Mouse (Mus musculus): ENCODE data around the gene Birc6. TPM values are rescaled to one million over a fixed set of nuclear protein-coding genes. Genes with fewer than 3 reads are reported as not detected.

The Birc6 gene
- polyA plus RNA-seq, 1 experiment: 103 TPM

- Histone ChIP-seq H3K36me3 (ENCODE audit: control insufficient read depth, insufficient read depth, low read length) (peaks cover 33% of the 10 kb centered on the region), H3K27ac (ENCODE audit: insufficient read depth, low read length) (no peak overlapping the region), H3K27me3 (ENCODE audit: control insufficient read depth, insufficient read depth, low read length) (no peaks in the 10 kb centered on the region), H3K4me1 (ENCODE audit: control insufficient read depth, insufficient read depth, insufficient read length) (no peaks in the 10 kb centered on the region), H3K4me3 (ENCODE audit: extremely low read depth, insufficient read depth, insufficient read length) (no peak overlapping the region)
- no peak for DNase-seq (ENCODE audit: low read depth in 1 of 2, low spot score in 2 of 2)
- TF ChIP-seq CTCF (IDR thresholded peaks at IDR 0.05; ENCODE audit: extremely low read depth, insufficient read depth, insufficient read length, insufficient replicate concordance): no peak
- no peak for TF ChIP-seq POLR2A (IDR thresholded peaks at IDR 0.05; ENCODE audit: low read depth, low read length)
- WGBS: 98% methylated on average over 3 of the region's 3 CpGs
These were observed 130.3 kb downstream of the Birc6 start for GRCm38 (mm10) chr17:74658362-74658761.

- Histone ChIP-seq H3K4me3 (ENCODE audit: extremely low read depth, insufficient read depth, insufficient read length) (no peak overlapping the region), H3K27me3 (ENCODE audit: control insufficient read depth, insufficient read depth, low read length) (no peaks in the 10 kb centered on the region), H3K27ac (ENCODE audit: insufficient read depth, low read length) (no peak overlapping the region), H3K4me1 (ENCODE audit: control insufficient read depth, insufficient read depth, insufficient read length) (no peaks in the 10 kb centered on the region), H3K36me3 (ENCODE audit: control insufficient read depth, insufficient read depth, low read length) (peaks cover 27% of the 10 kb centered on the region)
- WGBS: 40% methylated on average over 1 of the region's 1 CpGs
- DNase-seq (ENCODE audit: low read depth in 1 of 2, low spot score in 2 of 2): no peak
- TF ChIP-seq CTCF (IDR thresholded peaks at IDR 0.05; ENCODE audit: extremely low read depth, insufficient read depth, insufficient read length, insufficient replicate concordance) (no peak), POLR2A (IDR thresholded peaks at IDR 0.05; ENCODE audit: low read depth, low read length) (no peak)
These were observed 139.9 kb downstream of the Birc6 start for GRCm38 (mm10) chr17:74668010-74668409.

- H3K27me3 ChIP-seq (ENCODE audit: control insufficient read depth, insufficient read depth, low read length): no peaks in the 10 kb centered on the region
- H3K4me1 ChIP-seq (ENCODE audit: control insufficient read depth, insufficient read depth, insufficient read length): no peaks in the 10 kb centered on the region
- no peak overlapping the region for H3K4me3 ChIP-seq (ENCODE audit: extremely low read depth, insufficient read depth, insufficient read length)
- TF ChIP-seq POLR2A (IDR thresholded peaks at IDR 0.05; ENCODE audit: low read depth, low read length): no peak
- TF ChIP-seq CTCF (IDR thresholded peaks at IDR 0.05; ENCODE audit: extremely low read depth, insufficient read depth, insufficient read length, insufficient replicate concordance): no peak
- 96% methylated on average over 13 of the region's 13 CpGs for WGBS
- DNase-seq (ENCODE audit: low read depth in 1 of 2, low spot score in 2 of 2): no peak
- H3K36me3 ChIP-seq (ENCODE audit: control insufficient read depth, insufficient read depth, low read length): peaks cover 26% of the 10 kb centered on the region
- no peak overlapping the region for H3K27ac ChIP-seq (ENCODE audit: insufficient read depth, low read length)
These were observed 141.9 kb downstream of the Birc6 start for GRCm38 (mm10) chr17:74670031-74670430.

GRCm38 (mm10) chr17:74672446-74672845 lies 144.4 kb downstream of the Birc6 start:
- H3K27ac ChIP-seq (ENCODE audit: insufficient read depth, low read length): no peak overlapping the region
- 95% methylated on average over 4 of the region's 4 CpGs for WGBS
- no peak overlapping the region for H3K4me3 ChIP-seq (ENCODE audit: extremely low read depth, insufficient read depth, insufficient read length)
- no peaks in the 10 kb centered on the region for H3K4me1 ChIP-seq (ENCODE audit: control insufficient read depth, insufficient read depth, insufficient read length)
- peaks cover 33% of the 10 kb centered on the region for H3K36me3 ChIP-seq (ENCODE audit: control insufficient read depth, insufficient read depth, low read length)
- TF ChIP-seq POLR2A (IDR thresholded peaks at IDR 0.05; ENCODE audit: low read depth, low read length): no peak
- no peak for TF ChIP-seq CTCF (IDR thresholded peaks at IDR 0.05; ENCODE audit: extremely low read depth, insufficient read depth, insufficient read length, insufficient replicate concordance)
- DNase-seq (ENCODE audit: low read depth in 1 of 2, low spot score in 2 of 2): no peak
- no peaks in the 10 kb centered on the region for H3K27me3 ChIP-seq (ENCODE audit: control insufficient read depth, insufficient read depth, low read length)

GRCm38 (mm10) chr17:74673251-74673650 lies 145.2 kb downstream of the Birc6 start:
- DNase-seq (ENCODE audit: low read depth in 1 of 2, low spot score in 2 of 2): peak; percentile 8 to 11
- Histone ChIP-seq H3K36me3 (ENCODE audit: control insufficient read depth, insufficient read depth, low read length) (peaks cover 35% of the 10 kb centered on the region), H3K4me1 (ENCODE audit: control insufficient read depth, insufficient read depth, insufficient read length) (no peaks in the 10 kb centered on the region), H3K4me3 (ENCODE audit: extremely low read depth, insufficient read depth, insufficient read length) (no peak overlapping the region), H3K27me3 (ENCODE audit: control insufficient read depth, insufficient read depth, low read length) (no peaks in the 10 kb centered on the region), H3K27ac (ENCODE audit: insufficient read depth, low read length) (no peak overlapping the region)
- TF ChIP-seq POLR2A (IDR thresholded peaks at IDR 0.05; ENCODE audit: low read depth, low read length): no peak
- TF ChIP-seq CTCF (IDR thresholded peaks at IDR 0.05; ENCODE audit: extremely low read depth, insufficient read depth, insufficient read length, insufficient replicate concordance): no peak

- peaks cover 23% of the 10 kb centered on the region for H3K36me3 ChIP-seq (ENCODE audit: control insufficient read depth, insufficient read depth, low read length)
- WGBS: 92% methylated on average over 8 of the region's 8 CpGs
These were observed 150.0 kb downstream of the Birc6 start for GRCm38 (mm10) chr17:74678061-74678460.

GRCm38 (mm10) chr17:74684927-74685326 lies 156.8 kb downstream of the Birc6 start:
- no peaks in the 10 kb centered on the region for H3K4me1 ChIP-seq (ENCODE audit: control insufficient read depth, insufficient read depth, insufficient read length)
- no peak overlapping the region for H3K27ac ChIP-seq (ENCODE audit: insufficient read depth, low read length)
- no peak overlapping the region for H3K4me3 ChIP-seq (ENCODE audit: extremely low read depth, insufficient read depth, insufficient read length)
- no peak for TF ChIP-seq POLR2A (IDR thresholded peaks at IDR 0.05; ENCODE audit: low read depth, low read length)
- TF ChIP-seq CTCF (IDR thresholded peaks at IDR 0.05; ENCODE audit: extremely low read depth, insufficient read depth, insufficient read length, insufficient replicate concordance): no peak
- no peaks in the 10 kb centered on the region for H3K27me3 ChIP-seq (ENCODE audit: control insufficient read depth, insufficient read depth, low read length)
- WGBS: 96% methylated on average over 3 of the region's 3 CpGs
- H3K36me3 ChIP-seq (ENCODE audit: control insufficient read depth, insufficient read depth, low read length): peaks cover 9% of the 10 kb centered on the region
- no peak for DNase-seq (ENCODE audit: low read depth in 1 of 2, low spot score in 2 of 2)

More at GRCm38 (mm10) chr17:74678061-74678460, 150.0 kb downstream of the Birc6 start:
- TF ChIP-seq CTCF (IDR thresholded peaks at IDR 0.05; ENCODE audit: extremely low read depth, insufficient read depth, insufficient read length, insufficient replicate concordance) (no peak), POLR2A (IDR thresholded peaks at IDR 0.05; ENCODE audit: low read depth, low read length) (no peak)
- no peaks in the 10 kb centered on the region for H3K4me1 ChIP-seq (ENCODE audit: control insufficient read depth, insufficient read depth, insufficient read length)
- H3K4me3 ChIP-seq (ENCODE audit: extremely low read depth, insufficient read depth, insufficient read length): no peak overlapping the region
- no peak overlapping the region for H3K27ac ChIP-seq (ENCODE audit: insufficient read depth, low read length)
- DNase-seq (ENCODE audit: low read depth in 1 of 2, low spot score in 2 of 2): no peak
- H3K27me3 ChIP-seq (ENCODE audit: control insufficient read depth, insufficient read depth, low read length): no peaks in the 10 kb centered on the region

All from spleen, adult 2 months (tissue).